Mouse (Mus musculus) MEL (cell line): Measurements from ENCODE around the gene Gm10842.

Source experiments
- CTCF ChIP-seq, 3 experiments: IDR thresholded peaks in 2 of 3; conservative IDR thresholded peaks in 1 of 3; 2 replicates each; pipeline ENCODE4 v1.5.1; 2011 to 2012; ENCODE audit warnings: low read length in 3 of 3, low read depth in 2 of 3, mild to moderate bottlenecking in 2 of 3, improper control_type of control experiment in 1 of 3, inconsistent platforms in 1 of 3, mixed read lengths in 1 of 3, moderate library complexity in 1 of 3; ENCODE audit not compliant: control insufficient read depth in 1 of 3, insufficient read depth in 1 of 3, poor library complexity in 1 of 3, severe bottlenecking in 1 of 3
- GATA1 ChIP-seq: IDR thresholded peaks from 2 replicates; pipeline ENCODE4 v1.6.1; 2011; ENCODE audit warnings: low read depth, low read length, improper control_type of control experiment
- MEF2A ChIP-seq: IDR thresholded peaks from 2 replicates; pipeline ENCODE4 v1.6.1; 2014; ENCODE audit warnings: low read depth, mild to moderate bottlenecking, inconsistent platforms, low read length, improper control_type of control experiment; ENCODE audit not compliant: poor library complexity, insufficient replicate concordance, severe bottlenecking; ENCODE audit errors: extremely low read depth
- MYB ChIP-seq: IDR thresholded peaks from 2 replicates; pipeline ENCODE4 v1.6.1; 2011; ENCODE audit warnings: mild to moderate bottlenecking, low read depth, low read length, improper control_type of control experiment
- POLR2A ChIP-seq, 2 experiments: IDR thresholded peaks; 2 replicates each; pipeline ENCODE4 v1.6.1; 2011 to 2012; ENCODE audit warnings: low read length in 2 of 2, mild to moderate bottlenecking in 2 of 2, control low read depth in 1 of 2, improper control_type of control experiment in 1 of 2, low read depth in 1 of 2, moderate library complexity in 1 of 2; ENCODE audit not compliant: control insufficient read depth in 1 of 2, insufficient read depth in 1 of 2, poor library complexity in 1 of 2
- RCOR1 ChIP-seq: IDR thresholded peaks from 2 replicates; pipeline ENCODE4 v1.6.1; 2012; ENCODE audit warnings: low read depth, mild to moderate bottlenecking, inconsistent platforms, low read length, improper control_type of control experiment
- TAL1 ChIP-seq: IDR thresholded peaks from 2 replicates; pipeline ENCODE4 v1.6.1; 2012; ENCODE audit warnings: mild to moderate bottlenecking, inconsistent platforms, low read length, moderate library complexity, mixed read lengths
- TBP ChIP-seq: IDR thresholded peaks from 2 replicates; pipeline ENCODE4 v1.8.0; 2011; ENCODE audit warnings: low read depth, low read length, improper control_type of control experiment
- USF2 ChIP-seq, 2 experiments: IDR thresholded peaks; 2 replicates each; pipeline ENCODE4 v1.6.1; 2011 to 2012; ENCODE audit warnings: improper control_type of control experiment in 2 of 2, low read length in 2 of 2, borderline replicate concordance in 1 of 2, inconsistent platforms in 1 of 2, low read depth in 1 of 2, mild to moderate bottlenecking in 1 of 2; ENCODE audit not compliant: insufficient read depth in 1 of 2

DNA sequence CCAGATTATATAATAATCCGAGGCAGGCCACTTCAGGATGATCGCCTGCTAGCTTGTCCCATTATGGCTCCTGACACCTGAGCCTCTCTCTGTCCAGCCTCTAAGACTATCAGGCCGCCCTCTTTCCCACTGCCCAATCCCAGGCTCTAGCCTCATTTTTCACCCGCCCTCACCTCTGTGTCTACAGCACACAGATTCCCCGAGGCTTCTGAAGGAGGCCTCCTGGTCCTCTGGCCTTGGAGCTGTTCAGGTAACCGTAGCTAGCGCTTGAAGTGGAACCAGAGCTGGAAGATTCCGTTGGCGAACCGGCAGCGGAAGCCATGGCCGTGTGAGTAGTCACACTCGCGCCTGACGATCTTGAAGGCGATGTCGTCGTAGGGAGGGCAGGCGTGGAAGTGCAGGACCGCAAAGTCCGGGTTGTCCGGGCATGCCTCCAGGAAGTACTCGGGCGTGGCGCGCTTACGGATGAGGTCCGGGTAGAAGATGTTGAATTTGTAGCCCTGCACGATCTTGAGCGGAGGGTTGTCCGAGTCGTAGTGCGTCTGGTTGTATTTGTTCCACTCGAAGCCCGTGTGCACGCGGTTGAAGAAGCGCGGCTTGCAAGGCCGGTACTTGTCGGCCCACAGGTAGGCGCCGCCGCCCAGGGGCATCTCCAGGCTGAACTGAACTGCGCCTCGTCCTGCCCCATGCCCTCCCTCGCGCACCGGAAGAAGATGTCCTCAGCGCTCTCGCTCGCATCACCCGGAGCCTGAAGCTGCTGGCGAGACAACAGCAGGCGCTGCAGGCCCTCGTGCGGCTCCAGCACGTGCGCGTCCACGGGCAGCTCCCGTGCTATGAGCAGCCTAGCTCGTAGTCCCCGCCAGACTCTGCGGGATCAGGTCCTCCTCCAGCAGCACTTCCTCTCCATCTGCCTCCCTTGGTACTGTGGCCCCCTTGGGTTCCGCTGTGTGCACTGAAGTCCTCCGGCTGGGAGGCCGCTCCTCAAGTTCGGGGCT, 18.1 kb downstream of the Gm10842 start:
- TF ChIP-seq CTCF (IDR thresholded peaks at IDR 0.05 in 2 of 3, conservative IDR thresholded peaks at IDR 0.05 in 1 of 3; ENCODE audit: control insufficient read depth in 1 of 3, insufficient read depth in 1 of 3, low read depth in 2 of 3, low read length in 3 of 3, poor library complexity in 1 of 3, severe bottlenecking in 1 of 3) (no peak), USF2 (IDR thresholded peaks at IDR 0.05; ENCODE audit: borderline replicate concordance in 1 of 2, insufficient read depth in 1 of 2, low read depth in 1 of 2, low read length in 2 of 2) (no peak), TAL1 (no peak), MEF2A (no peak), POLR2A (IDR thresholded peaks at IDR 0.05; ENCODE audit: control insufficient read depth in 1 of 2, insufficient read depth in 1 of 2, low read depth in 1 of 2, low read length in 2 of 2, poor library complexity in 1 of 2) (no peak), TBP (no peak), MYB (no peak), GATA1 (no peak), RCOR1 (no peak)
